Mouse (Mus musculus) liver, embryonic 16.5 days (tissue): ENCODE data around the gene Mov10l1. TPM values are rescaled to one million over a fixed set of nuclear protein-coding genes. Genes with fewer than 3 reads are reported as not detected.

ENCODE experiments used
- ATAC-seq: fragments of 200-750 bp; cut with Nextera tagmentation; 2 replicates; pipeline ENCODE4 v1.8.0; 2017; ENCODE audit warnings: low read depth, mild to moderate bottlenecking, moderate number of reproducible peaks, moderate library complexity
- H3K27ac ChIP-seq: fragments of 300-500 bp; sonication (generic); 2 replicates; pipeline ENCODE4 v1.5.1; 2014; ENCODE audit warnings: mild to moderate bottlenecking, low read length
- H3K27me3 ChIP-seq: fragments of 300-500 bp; sonication (generic); 2 replicates; pipeline ENCODE4 v1.6.1; 2014; ENCODE audit warnings: low read depth, low read length, mixed read lengths; ENCODE audit not compliant: control insufficient read depth, insufficient read depth
- H3K36me3 ChIP-seq: fragments of 300-500 bp; sonication (generic); 2 replicates; pipeline ENCODE4 v1.6.1; 2014; ENCODE audit warnings: mild to moderate bottlenecking; ENCODE audit not compliant: control insufficient read depth, insufficient read depth
- H3K4me1 ChIP-seq: fragments of 300-500 bp; sonication (generic); 2 replicates; pipeline ENCODE4 v1.6.1; 2014; ENCODE audit warnings: low read depth, low read length, mixed read lengths; ENCODE audit not compliant: control insufficient read depth
- H3K4me2 ChIP-seq: fragments of 300-500 bp; sonication (generic); 2 replicates; pipeline ENCODE4 v1.6.1; 2014; ENCODE audit warnings: low read depth, low read length, mixed read lengths
- H3K4me3 ChIP-seq: fragments of 300-500 bp; sonication (generic); 2 replicates; pipeline ENCODE4 v1.5.1; 2014; ENCODE audit warnings: low read depth, mild to moderate bottlenecking, low read length
- H3K9ac ChIP-seq: fragments of 300-500 bp; sonication (generic); 2 replicates; pipeline ENCODE4 v1.6.1; 2014; ENCODE audit warnings: low read depth, low read length
- H3K9me3 ChIP-seq: fragments of 300-500 bp; sonication (generic); replicated peaks from 2 replicates; pipeline ENCODE4 v1.6.1; 2016; ENCODE audit warnings: low read length; ENCODE audit not compliant: control insufficient read depth
- WGBS: fragments of 180-500 bp; shearing (Covaris S2); extraction: QIAGEN DNeasy Blood & Tissue Kit; methylation state at CpG from one replicate; pipeline ENCODE4 v1.1.7; 2014; ENCODE audit not compliant: insufficient replicate concordance; 5-methylcytosine and 5-hydroxymethylcytosine counted together
- polyA plus RNA-seq: library from polyadenylated mRNA; unstranded; fragments of >200 nt; fragmentation: Nextera tagmentation; extraction: Ambion mirVana; gene quantifications from 2 replicates; pipeline ENCODE4 v1.2.1, GENCODE M21; 2015

Mov10l1 gene
- polyA plus RNA-seq, 1 experiment from 2014 or later: not detected

DNA sequence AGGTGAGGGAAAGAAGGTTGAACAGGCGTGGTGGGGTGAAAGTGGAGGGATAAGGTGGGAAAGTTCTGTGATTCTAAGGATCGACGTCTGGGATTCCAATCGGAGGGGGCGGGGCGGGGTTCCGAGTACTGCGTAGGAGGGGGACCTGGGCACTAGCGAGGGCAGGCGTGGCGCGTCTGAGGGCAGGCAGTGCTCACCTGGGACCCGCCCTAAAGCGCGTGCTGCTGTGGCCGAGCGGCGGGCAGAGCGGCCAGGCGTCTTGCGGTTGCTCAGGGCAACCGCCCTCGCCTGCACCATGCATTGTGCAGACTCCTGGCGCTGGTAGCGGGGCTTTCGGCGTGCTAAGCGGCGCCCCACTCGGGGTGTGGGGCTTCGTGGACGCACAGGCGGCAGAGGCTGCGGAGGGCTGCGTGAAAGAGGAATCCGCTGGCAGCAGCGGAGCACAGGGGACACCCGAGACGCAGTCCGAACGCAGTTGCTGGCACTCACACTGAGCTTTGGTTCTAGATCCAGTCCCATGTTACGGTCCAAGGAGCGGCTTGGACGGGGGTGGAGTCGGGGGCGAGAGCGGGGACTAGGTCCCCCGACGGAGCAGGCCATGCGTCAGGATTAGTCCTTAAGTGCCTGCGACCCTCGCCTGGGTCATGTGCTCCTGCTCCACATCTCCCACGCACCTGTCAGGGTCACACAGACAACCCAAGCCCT, 28.2 kb upstream of the Mov10l1 start, which contains the start of gene Ttll8:
TSS of gene Ttll8 (minus strand) at position 51 of the 705 bp plus-strand sequence.
- 0 out of 2 replicates have a peak, but pooled peaks have one; percentile 41 for ATAC-seq

DNA sequence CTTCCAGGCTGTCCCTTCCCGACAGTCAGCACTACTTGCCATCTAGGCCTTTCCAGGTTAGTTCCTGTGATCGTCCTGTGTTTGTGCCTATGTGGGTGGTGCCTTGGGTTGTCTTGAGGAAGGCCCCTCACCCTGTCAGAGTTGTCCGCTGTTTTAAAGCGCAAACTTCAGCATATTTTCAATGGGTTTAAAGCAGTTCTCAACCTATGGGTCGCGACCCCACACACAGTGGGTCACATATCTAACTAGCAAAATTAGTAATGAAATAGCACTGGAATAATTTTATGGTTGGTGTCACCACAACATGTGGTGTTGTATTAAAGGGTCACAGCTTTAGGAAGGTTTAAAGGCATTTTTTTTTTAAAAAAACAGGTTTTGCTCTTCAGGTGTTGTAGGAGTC, 27.4 kb upstream of the Mov10l1 start:
- no peak overlapping the region for H3K9ac ChIP-seq
- no peaks in the 10 kb centered on the region for H3K36me3 ChIP-seq
- no peaks in the 10 kb centered on the region for H3K9me3 ChIP-seq
- H3K27me3 ChIP-seq: peaks cover 15% of the 10 kb centered on the region
- no peak overlapping the region for H3K4me3 ChIP-seq
- no peaks in the 10 kb centered on the region for H3K4me1 ChIP-seq
- ATAC-seq: no peak
- 75% methylated on average over 6 of the region's 6 CpGs for WGBS
- H3K27ac ChIP-seq: no peak overlapping the region
- no peak overlapping the region for H3K4me2 ChIP-seq

More for the DNA sequence above, 28.2 kb upstream of the Mov10l1 start, which contains the start of gene Ttll8:
- peak within 1 kb of the TSS; percentile 46 for H3K4me2 ChIP-seq
- WGBS: 7% methylated on average over 53 of the region's 53 CpGs
- no peaks in the 10 kb centered on the region for H3K9me3 ChIP-seq
- no peaks in the 10 kb centered on the region for H3K36me3 ChIP-seq
- no peak within 1 kb of the TSS for H3K9ac ChIP-seq
- H3K4me3 ChIP-seq: peak within 1 kb of the TSS; percentile 22
- H3K27me3 ChIP-seq: peaks cover 15% of the 10 kb centered on the region
- no peaks in the 10 kb centered on the region for H3K4me1 ChIP-seq
- no peak within 1 kb of the TSS for H3K27ac ChIP-seq

- ATAC-seq: no peak
- no peak overlapping the region for H3K27ac ChIP-seq
- H3K27me3 ChIP-seq: peaks cover 15% of the 10 kb centered on the region
- 66% methylated on average over 4 of the region's 4 CpGs for WGBS
- no peaks in the 10 kb centered on the region for H3K36me3 ChIP-seq
- H3K4me1 ChIP-seq: no peaks in the 10 kb centered on the region
- H3K9me3 ChIP-seq: no peaks in the 10 kb centered on the region
- H3K4me2 ChIP-seq: no peak overlapping the region
- H3K9ac ChIP-seq: no peak overlapping the region
- H3K4me3 ChIP-seq: no peak overlapping the region
Observed at GRCm38 (mm10) chr15:88957522-88957921, 25.2 kb upstream of the Mov10l1 start.

DNA sequence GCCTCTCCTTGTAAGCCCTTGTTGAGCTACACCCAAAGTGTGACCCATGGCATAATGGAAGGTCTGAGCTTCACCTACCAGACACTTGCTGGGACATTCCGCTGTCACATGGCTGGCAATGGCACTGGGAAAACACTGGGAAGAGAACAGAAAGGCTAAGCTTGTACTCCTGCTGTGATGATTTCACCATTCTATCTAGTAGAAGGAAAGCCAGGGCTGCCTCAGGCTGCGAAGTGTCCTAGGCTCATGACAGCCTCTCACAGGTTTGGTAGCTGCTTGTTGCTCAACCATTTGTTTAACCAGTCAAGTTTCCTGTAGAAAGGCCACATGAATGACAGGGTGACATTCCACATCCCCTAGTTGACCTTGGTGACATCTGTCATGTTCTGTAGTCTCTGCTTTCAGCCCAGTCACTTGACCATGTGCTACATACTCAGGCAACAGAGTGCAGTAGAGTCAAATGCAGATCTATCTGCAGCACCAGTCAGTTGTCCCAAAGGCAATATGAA, 18.6 kb upstream of the Mov10l1 start:
- Histone ChIP-seq H3K27me3 (no peaks in the 10 kb centered on the region), H3K9ac (no peak overlapping the region), H3K4me1 (no peaks in the 10 kb centered on the region), H3K4me2 (no peak overlapping the region), H3K4me3 (no peak overlapping the region), H3K27ac (no peak overlapping the region; the same call in 1 of the 2 replicates), H3K36me3 (no peaks in the 10 kb centered on the region), H3K9me3 (no peaks in the 10 kb centered on the region)
- WGBS: 51% methylated on average over 2 of the region's 2 CpGs
- peak; percentile 81 for ATAC-seq

GRCm38 (mm10) chr15:88972300-88972699, 10.4 kb upstream of the Mov10l1 start:
- ATAC-seq: no peak
- Histone ChIP-seq H3K4me3 (no peak overlapping the region), H3K27me3 (no peaks in the 10 kb centered on the region), H3K36me3 (no peaks in the 10 kb centered on the region), H3K4me1 (no peaks in the 10 kb centered on the region), H3K9me3 (no peaks in the 10 kb centered on the region), H3K27ac (no peak overlapping the region), H3K4me2 (no peak overlapping the region), H3K9ac (no peak overlapping the region)
- 63% methylated on average over 4 of the region's 4 CpGs for WGBS

DNA sequence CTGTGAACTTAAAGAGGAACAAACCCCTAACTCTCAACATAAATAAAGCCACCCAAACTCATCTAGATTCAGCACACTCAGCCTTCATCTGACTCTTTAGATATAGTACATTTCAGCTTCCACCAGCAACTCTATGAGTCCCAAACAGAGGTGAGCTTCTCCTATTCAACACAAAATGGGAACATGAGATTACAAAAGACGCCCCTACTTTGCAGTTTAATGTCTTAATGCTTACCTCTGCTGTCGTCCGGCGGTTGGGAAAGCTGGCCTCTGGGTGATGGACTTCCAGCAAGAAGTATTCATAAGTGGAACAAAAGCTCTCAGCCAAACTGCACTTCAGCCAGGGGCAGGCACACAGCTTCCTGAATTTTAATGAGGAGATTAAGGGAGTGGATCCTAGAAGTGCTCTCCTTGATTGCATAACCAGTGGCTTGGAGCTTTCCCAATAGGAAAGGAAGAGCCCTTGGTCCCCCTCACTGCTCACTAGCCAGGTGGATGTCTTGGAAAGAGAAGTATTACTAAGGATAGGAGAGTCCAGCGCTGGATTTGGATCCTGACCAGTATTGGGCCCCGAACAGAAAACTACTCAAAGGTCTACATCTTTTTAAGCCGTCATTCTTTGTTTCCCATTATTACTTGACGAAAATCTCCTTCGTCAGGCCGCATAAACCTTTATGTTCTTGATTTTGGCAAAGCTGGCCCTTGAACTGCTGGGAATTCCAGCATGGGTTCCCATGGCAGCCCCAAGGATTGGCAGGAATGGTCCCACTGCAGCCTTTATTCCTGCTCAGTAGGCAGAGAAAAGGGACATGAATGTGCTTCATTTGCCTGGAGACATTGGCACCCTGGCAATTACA, 4.2 kb upstream of the Mov10l1 start, which contains the start of gene Mlc1:
TSS of gene Mlc1 (minus strand) at position 727 of the 857 bp plus-strand sequence.
- Histone ChIP-seq H3K4me2 (no peak within 1 kb of the TSS), H3K4me3 (no peak within 1 kb of the TSS), H3K9me3 (no peaks in the 10 kb centered on the region), H3K4me1 (no peaks in the 10 kb centered on the region), H3K36me3 (no peaks in the 10 kb centered on the region), H3K27me3 (no peaks in the 10 kb centered on the region), H3K9ac (no peak within 1 kb of the TSS), H3K27ac (no peak within 1 kb of the TSS)
- ATAC-seq: no peak
- WGBS: 62% methylated on average over 10 of the region's 10 CpGs

DNA sequence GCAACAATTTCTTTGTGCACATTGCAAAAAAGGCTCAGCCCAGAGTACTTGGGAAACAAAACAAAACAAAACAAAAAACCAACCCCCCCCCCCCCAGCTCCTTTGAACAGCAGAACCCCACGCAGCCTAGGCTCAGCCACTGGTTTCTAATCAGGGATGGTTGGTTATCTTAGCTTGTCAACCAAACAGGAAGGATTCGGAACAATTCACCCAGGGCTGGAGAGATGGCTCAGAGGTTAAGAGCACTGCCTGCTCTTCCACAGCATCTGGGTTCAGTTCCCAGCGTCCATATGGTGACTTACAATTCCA, 3.6 kb upstream of the Mov10l1 start:
- ATAC-seq: no peak
- no peaks in the 10 kb centered on the region for H3K4me1 ChIP-seq
- H3K9ac ChIP-seq: no peak overlapping the region
- 37% methylated on average over 3 of the region's 3 CpGs for WGBS
- H3K27ac ChIP-seq: no peak overlapping the region
- H3K36me3 ChIP-seq: no peaks in the 10 kb centered on the region
- H3K4me2 ChIP-seq: no peak overlapping the region
- no peak overlapping the region for H3K4me3 ChIP-seq
- no peaks in the 10 kb centered on the region for H3K9me3 ChIP-seq
- no peaks in the 10 kb centered on the region for H3K27me3 ChIP-seq

DNA sequence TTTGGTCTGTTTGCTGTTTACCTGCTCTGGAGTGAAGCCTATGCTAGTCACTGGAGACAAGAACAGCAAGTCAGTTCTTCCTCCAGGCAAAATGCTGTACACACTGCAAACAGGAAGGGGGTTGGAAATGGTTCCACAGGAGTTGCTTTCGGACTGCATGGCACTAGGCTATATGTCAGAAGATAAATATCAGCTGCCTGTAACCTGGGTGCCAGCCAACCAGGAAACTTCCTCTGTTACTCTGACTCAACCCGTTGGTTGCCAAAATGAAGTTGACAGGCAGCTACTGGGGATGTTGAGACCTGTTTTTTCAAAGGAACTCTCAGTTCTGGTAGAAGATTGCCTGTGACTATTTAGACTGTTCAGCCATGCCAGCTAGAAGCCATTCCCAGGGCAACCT, 6.5 kb downstream of the Mov10l1 start:
- H3K9me3 ChIP-seq: no peaks in the 10 kb centered on the region
- no peak for ATAC-seq
- WGBS: 21% methylated on average over 2 of the region's 2 CpGs

DNA sequence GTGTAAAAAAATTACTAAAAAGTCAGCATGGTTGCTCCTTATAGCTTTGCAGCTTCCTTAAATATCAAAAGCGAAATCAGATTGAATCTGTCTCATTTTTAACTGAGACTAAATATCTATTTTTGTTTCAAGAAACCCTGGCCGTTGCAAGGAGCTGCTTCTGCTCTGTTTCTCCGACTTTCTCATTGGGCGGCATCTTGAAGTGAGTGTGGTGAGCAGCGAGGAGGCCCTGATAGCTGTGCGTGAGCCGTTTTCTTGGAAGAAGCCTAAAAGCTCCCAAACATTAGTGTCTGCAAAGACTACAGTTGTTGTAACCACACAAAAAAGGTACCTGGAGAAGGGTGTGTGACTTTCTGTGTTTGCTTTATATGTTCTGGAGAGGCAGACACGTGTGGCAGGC, 15.9 kb downstream of the Mov10l1 start:
- no peak overlapping the region for H3K27ac ChIP-seq
- H3K4me3 ChIP-seq: no peak overlapping the region
- no peak for ATAC-seq
- H3K27me3 ChIP-seq: no peaks in the 10 kb centered on the region
- H3K4me2 ChIP-seq: no peak overlapping the region
- 53% methylated on average over 8 of the region's 8 CpGs for WGBS
- H3K9me3 ChIP-seq: no peaks in the 10 kb centered on the region
- no peaks in the 10 kb centered on the region for H3K4me1 ChIP-seq
- no peak overlapping the region for H3K9ac ChIP-seq
- H3K36me3 ChIP-seq: no peaks in the 10 kb centered on the region

More for the DNA sequence above, 6.5 kb downstream of the Mov10l1 start:
- Histone ChIP-seq H3K9ac (no peak overlapping the region), H3K4me3 (no peak overlapping the region), H3K36me3 (no peaks in the 10 kb centered on the region), H3K27me3 (no peaks in the 10 kb centered on the region), H3K4me1 (no peaks in the 10 kb centered on the region), H3K4me2 (no peak overlapping the region), H3K27ac (no peak overlapping the region)
